Mouse (Mus musculus) spleen, adult 2 months (tissue): Measurements from ENCODE around the gene Cdc14b.

Experiments used
- CTCF ChIP-seq: fragments of 200-500 bp; IDR thresholded peaks from 2 replicates; pipeline ENCODE4 v1.5.1; 2011; ENCODE audit warnings: mild to moderate bottlenecking, inconsistent platforms; ENCODE audit not compliant: insufficient read depth, insufficient read length, insufficient replicate concordance; ENCODE audit errors: extremely low read depth
- POLR2A ChIP-seq: fragments of 200-500 bp; IDR thresholded peaks from 2 replicates; pipeline ENCODE4 v1.6.1; 2011; ENCODE audit warnings: low read depth, low read length, inconsistent platforms

DNA sequence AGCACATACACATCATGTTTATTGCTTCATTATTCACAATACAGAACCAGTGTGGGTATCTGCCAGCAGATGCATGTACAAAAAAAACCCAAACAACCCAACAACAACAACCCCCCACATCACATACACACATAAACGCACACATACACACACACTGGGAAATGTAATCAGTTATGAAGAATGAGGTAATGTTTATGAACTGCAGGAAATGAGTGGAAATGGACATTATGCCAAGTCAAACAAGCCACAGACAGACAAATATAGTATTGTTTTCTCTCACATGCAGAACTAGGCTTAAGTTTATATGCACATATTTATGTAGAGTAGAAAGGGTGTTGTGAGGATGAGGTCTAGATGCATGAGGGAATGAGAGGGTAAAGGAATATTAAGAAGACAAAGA is 36.2 kb upstream of the Cdc14b start:
- TF ChIP-seq CTCF = no peak
- no peak for TF ChIP-seq POLR2A
